Mouse (Mus musculus) kidney, postnatal 0 days (tissue): ENCODE measurements around the gene Zfp354c. TPM values are rescaled to one million over a fixed set of nuclear protein-coding genes. Genes with fewer than 3 reads are reported as not detected.

Experiments
- ATAC-seq: fragments of 200-750 bp; cut with Nextera tagmentation; replicated peaks from 2 replicates; pipeline ENCODE4 v1.8.0; 2017; ENCODE audit warnings: low read depth, moderate number of reproducible peaks, moderate TSS enrichment, moderate library complexity; ENCODE audit not compliant: low FRiP score
- DNase-seq: peaks from one replicate; pipeline ENCODE4 v3.0.0-alpha.2; 2016; ENCODE audit warnings: low spot score
- H3K27ac ChIP-seq: fragments of 300-500 bp; sonication (generic); 2 replicates; pipeline ENCODE4 v1.5.1; 2014; ENCODE audit warnings: mild to moderate bottlenecking
- H3K27me3 ChIP-seq: fragments of 300-500 bp; sonication (generic); 2 replicates; pipeline ENCODE4 v1.6.1; 2014; ENCODE audit warnings: low read length, mixed read lengths; ENCODE audit not compliant: insufficient read depth
- H3K36me3 ChIP-seq: fragments of 300-500 bp; sonication (generic); 2 replicates; pipeline ENCODE4 v1.6.1; 2014; ENCODE audit warnings: low read length, mixed read lengths; ENCODE audit not compliant: insufficient read depth
- H3K4me1 ChIP-seq: fragments of 300-500 bp; sonication (generic); replicated peaks from 2 replicates; pipeline ENCODE4 v1.6.1; 2014; ENCODE audit warnings: antibody characterized with exemption, low read length, mixed read lengths; ENCODE audit not compliant: insufficient read depth
- H3K4me2 ChIP-seq: fragments of 300-500 bp; sonication (generic); 2 replicates; pipeline ENCODE4 v1.6.1; 2014; ENCODE audit warnings: mild to moderate bottlenecking, low read length, moderate library complexity, mixed read lengths
- H3K4me3 ChIP-seq: fragments of 300-500 bp; sonication (generic); replicated peaks from 2 replicates; pipeline ENCODE4 v1.5.1; 2014; ENCODE audit warnings: low read depth, low read length
- H3K9ac ChIP-seq: fragments of 300-500 bp; sonication (generic); 2 replicates; pipeline ENCODE4 v1.6.1; 2014; ENCODE audit warnings: low read depth, low read length
- H3K9me3 ChIP-seq: fragments of 300-500 bp; sonication (generic); replicated peaks from 2 replicates; pipeline ENCODE4 v1.6.1; 2016; ENCODE audit warnings: low read length, inconsistent platforms, mixed read lengths
- CTCF ChIP-seq: IDR thresholded peaks from 2 replicates; pipeline ENCODE4 v1.5.1; 2016; ENCODE audit warnings: antibody characterized with exemption, low read depth, mild to moderate bottlenecking, moderate library complexity
- WGBS: fragments of 180-500 bp; shearing (Covaris S2); extraction: QIAGEN DNeasy Blood & Tissue Kit; methylation state at CpG from one replicate; pipeline ENCODE4 v1.1.7; 2014; 5-methylcytosine and 5-hydroxymethylcytosine counted together
- polyA plus RNA-seq: library from polyadenylated mRNA; unstranded; fragments of >200 nt; fragmentation: Nextera tagmentation; extraction: Ambion mirVana; gene quantifications from 2 replicates; pipeline ENCODE4 v1.2.1, GENCODE M21; 2015

Gene Zfp354c
- polyA plus RNA-seq, 1 experiment from 2014 or later = 13.1 TPM

DNA sequence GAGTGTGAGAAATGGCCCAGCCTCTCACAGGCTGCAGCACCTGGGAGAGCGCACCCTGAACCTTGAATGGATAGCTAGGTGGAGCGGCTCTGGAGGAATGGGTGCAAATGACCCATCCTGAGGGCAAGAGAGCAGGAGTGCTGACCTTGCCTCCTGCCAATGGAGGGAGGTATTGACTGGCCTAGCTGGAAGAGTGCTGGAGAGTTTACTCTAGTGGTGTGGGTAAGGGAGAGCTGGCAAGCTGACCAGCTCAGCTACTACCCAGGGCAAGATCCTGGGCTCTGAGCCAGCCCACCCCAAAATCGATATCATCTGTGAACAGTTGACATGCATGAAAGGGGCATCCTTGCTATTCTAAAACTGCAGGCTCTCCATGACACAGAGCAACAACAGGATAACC, 18.4 kb upstream of the Zfp354c start:
- no peak for TF ChIP-seq CTCF
- Histone ChIP-seq H3K27ac (no peak overlapping the region), H3K9me3 (no peaks in the 10 kb centered on the region), H3K4me3 (no peak overlapping the region), H3K4me1 (peaks cover 8% of the 10 kb centered on the region), H3K36me3 (no peaks in the 10 kb centered on the region), H3K4me2 (no peak overlapping the region), H3K9ac (no peak overlapping the region), H3K27me3 (peaks cover 14% of the 10 kb centered on the region)
- DNase-seq = no peak
- WGBS = 93% methylated on average over 3 of the region's 3 CpGs
- no peak for ATAC-seq

- H3K9ac ChIP-seq = peak within 1 kb of the TSS; percentile 60
- ATAC-seq = peak; percentile 89
- no peaks in the 10 kb centered on the region for H3K9me3 ChIP-seq
- H3K27me3 ChIP-seq = no peaks in the 10 kb centered on the region
- TF ChIP-seq CTCF = no peak
- H3K4me2 ChIP-seq = peak within 1 kb of the TSS; percentile 66
- peak; percentile 94 for DNase-seq
- no peaks in the 10 kb centered on the region; the same call in none of the 2 replicates for H3K4me1 ChIP-seq
- WGBS = 15% methylated on average over 22 of the region's 22 CpGs
- no peaks in the 10 kb centered on the region for H3K36me3 ChIP-seq
- H3K4me3 ChIP-seq = peak within 1 kb of the TSS; percentile 35
- peak within 1 kb of the TSS; percentile 79 for H3K27ac ChIP-seq
These were observed 13.7 kb upstream of the Zfp354c start, which contains the start of gene Zfp879 for GRCm38 (mm10) chr11:50841023-50841735. Gene Zfp879 (minus strand): TSS chr11:50841552.

- Histone ChIP-seq H3K36me3 (no peaks in the 10 kb centered on the region), H3K4me3 (no peak overlapping the region), H3K4me1 (no peaks in the 10 kb centered on the region; the same call in 1 of the 2 replicates), H3K4me2 (no peak overlapping the region), H3K27me3 (no peaks in the 10 kb centered on the region), H3K27ac (no peak overlapping the region), H3K9me3 (0 out of 2 replicates have a peak, but pooled peaks cover 3% of the 10 kb centered on the region), H3K9ac (no peak overlapping the region)
- DNase-seq = no peak
- WGBS = 88% methylated on average over 4 of the region's 4 CpGs
- ATAC-seq = no peak
- no peak for TF ChIP-seq CTCF
These were observed 8.2 kb upstream of the Zfp354c start for GRCm38 (mm10) chr11:50835727-50836126.

GRCm38 (mm10) chr11:50826214-50826613, 1.3 kb downstream of the Zfp354c start:
- no peak overlapping the region for H3K9ac ChIP-seq
- H3K36me3 ChIP-seq = peaks cover 8% of the 10 kb centered on the region; the same call in 1 of the 2 replicates
- H3K9me3 ChIP-seq = no peaks in the 10 kb centered on the region
- ATAC-seq = no peak
- WGBS = 40% methylated on average over 2 of the region's 2 CpGs
- no peak overlapping the region for H3K27ac ChIP-seq
- H3K4me2 ChIP-seq = 0 out of 2 replicates have a peak overlapping the region, but pooled peaks have one; percentile 3
- TF ChIP-seq CTCF = no peak
- no peaks in the 10 kb centered on the region for H3K27me3 ChIP-seq
- peaks cover 4% of the 10 kb centered on the region; the same call in 1 of the 2 replicates for H3K4me1 ChIP-seq
- no peak for DNase-seq
- no peak overlapping the region for H3K4me3 ChIP-seq

- no peak overlapping the region for H3K4me3 ChIP-seq
- H3K4me2 ChIP-seq = no peak overlapping the region
- no peak for TF ChIP-seq CTCF
- H3K27ac ChIP-seq = no peak overlapping the region
- H3K36me3 ChIP-seq = peaks cover 30% of the 10 kb centered on the region
- ATAC-seq = no peak
- WGBS = 96% methylated on average over 4 of the region's 4 CpGs
- no peak overlapping the region for H3K9ac ChIP-seq
- no peaks in the 10 kb centered on the region for H3K27me3 ChIP-seq
- peaks cover 18% of the 10 kb centered on the region; the same call in 1 of the 2 replicates for H3K9me3 ChIP-seq
- no peaks in the 10 kb centered on the region for H3K4me1 ChIP-seq
- DNase-seq = no peak
These were observed 13.3 kb downstream of the Zfp354c start for GRCm38 (mm10) chr11:50814233-50814632.

- TF ChIP-seq CTCF = 0 out of 2 replicates have a peak, but pooled peaks have one; percentile 20
- no peaks in the 10 kb centered on the region for H3K36me3 ChIP-seq
- H3K27me3 ChIP-seq = no peaks in the 10 kb centered on the region
- no peaks in the 10 kb centered on the region for H3K9me3 ChIP-seq
- no peak overlapping the region for H3K4me3 ChIP-seq
- H3K4me2 ChIP-seq = no peak overlapping the region
- H3K9ac ChIP-seq = no peak overlapping the region
- DNase-seq (no peak), ATAC-seq (no peak)
- no peaks in the 10 kb centered on the region for H3K4me1 ChIP-seq
- H3K27ac ChIP-seq = no peak overlapping the region
These were observed 28.7 kb downstream of the Zfp354c start for GRCm38 (mm10) chr11:50798836-50799235.
